In genomic region chr15:102296368-102297006, GRCm38 (mm10) we compare ENCODE assay signal across 1 mouse cellular context.
TF ChIP-seq lines count a peak whose summit lies in the region.

No protein-coding gene starts in this region.

TF ChIP-seq in MEL, 35 proteins besides CTCF, POLR2A, EP300 and RAD21 (continued from another document):
- TF ChIP-seq MAFK (IDR thresholded peaks at IDR 0.05; ENCODE audit: borderline replicate concordance, low read depth, low read length) (no peak), SIN3A (IDR thresholded peaks at IDR 0.05; ENCODE audit: low read length) (no peak; the same call in 1 of the 2 replicates)
